Mouse (Mus musculus): Measurements from ENCODE around the gene Mturn. TPM values are rescaled to one million over a fixed set of nuclear protein-coding genes. Genes with fewer than 3 reads are reported as not detected.

The Mturn gene
- polyA plus RNA-seq, 1 experiment from 2014 or later, result 0.88 TPM

GRCm38 (mm10) chr6:54718779-54719685, 37.6 kb downstream of the Mturn start:
- WGBS (ENCODE audit: insufficient replicate concordance), result 19% methylated on average over 15 of the region's 15 CpGs
- DNase-seq, result no peak
- H3K4me3 ChIP-seq (replicated peaks), result no peak overlapping the region
- H3K27ac ChIP-seq, result peak overlapping the region; percentile 9; the same call in 1 of the 2 replicates
- peaks cover 31% of the 10 kb centered on the region for H3K4me1 ChIP-seq (replicated peaks)
- no peaks in the 10 kb centered on the region for H3K36me3 ChIP-seq
- H3K9me3 ChIP-seq (replicated peaks), result no peaks in the 10 kb centered on the region
- no peaks in the 10 kb centered on the region for H3K27me3 ChIP-seq
- no peak overlapping the region for H3K9ac ChIP-seq
- peak overlapping the region; percentile 2; the same call in 1 of the 2 replicates for H3K4me2 ChIP-seq
- ATAC-seq (ENCODE audit: low read depth), result peak; percentile 69

DNA sequence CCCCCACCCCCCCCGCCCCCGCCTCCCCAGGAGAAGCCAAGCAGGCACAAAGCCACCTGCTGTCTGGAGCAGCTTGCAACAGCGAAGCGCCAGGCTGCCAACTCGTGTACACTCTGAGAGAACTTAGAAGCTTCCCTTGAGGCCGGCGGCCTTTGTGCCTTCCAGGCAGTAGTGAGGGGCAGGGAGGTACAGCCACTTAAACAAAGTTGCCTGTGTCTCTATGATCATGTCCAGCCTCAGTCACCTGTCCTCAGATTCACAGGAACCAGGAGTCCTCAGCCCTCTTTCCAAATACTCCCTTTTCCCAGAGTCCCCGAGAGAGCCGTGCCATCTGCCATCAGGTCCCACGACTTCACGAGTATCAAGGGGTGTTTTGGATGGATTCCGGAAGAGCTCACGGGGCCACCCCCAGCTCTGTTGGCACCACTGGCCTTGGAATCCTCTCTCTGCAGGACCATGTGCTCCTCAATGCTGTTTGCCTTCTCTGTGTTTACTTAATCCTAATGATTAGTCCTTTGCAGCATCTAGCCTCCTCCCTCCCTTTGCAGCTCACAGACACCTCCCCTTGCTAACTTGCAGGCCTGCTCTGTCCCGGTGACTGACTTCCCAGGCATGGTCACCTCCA, 38.4 kb downstream of the Mturn start:
- Histone ChIP-seq H3K4me3 (replicated peaks) (no peak overlapping the region), H3K27ac (peak overlapping the region; percentile 9; the same call in 1 of the 2 replicates)
- WGBS (ENCODE audit: insufficient replicate concordance), result 42% methylated on average over 14 of the region's 14 CpGs

DNA sequence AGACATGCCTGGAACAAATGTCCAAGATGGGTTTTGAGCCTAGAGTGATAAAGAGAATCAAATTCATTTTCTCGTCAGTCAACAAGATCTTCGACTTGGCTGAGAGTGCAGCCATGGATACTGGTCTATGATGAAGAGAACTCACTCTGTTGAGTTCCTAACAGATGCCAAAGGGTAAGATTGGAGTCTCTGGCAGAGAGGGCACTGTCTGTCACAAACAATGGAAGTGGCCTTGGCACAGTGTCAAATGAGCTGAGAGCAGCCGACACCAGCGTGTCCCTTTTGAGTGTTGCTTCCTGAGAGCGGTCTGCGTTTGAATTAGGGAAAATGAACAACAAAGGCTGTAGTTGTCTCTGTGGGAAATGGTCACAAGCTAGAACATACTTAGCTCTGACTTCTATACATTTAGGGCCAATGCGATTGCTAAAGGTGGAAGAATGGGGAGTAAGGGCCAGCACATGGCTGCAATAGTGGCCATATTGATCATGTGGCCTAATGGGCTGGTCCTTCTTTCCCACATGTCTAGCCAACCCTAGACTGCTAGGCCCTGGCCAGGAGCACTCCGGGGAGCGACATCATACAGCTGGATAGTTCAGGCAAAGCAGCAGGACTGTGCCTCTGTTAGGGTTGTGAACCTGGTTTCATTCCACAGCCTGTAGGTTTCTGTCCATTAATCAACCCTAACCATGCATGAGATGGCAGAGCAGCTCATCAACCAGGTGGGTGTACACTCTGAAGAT, 39.3 kb downstream of the Mturn start:
- no peak overlapping the region for H3K4me3 ChIP-seq (replicated peaks)
- no peak for ATAC-seq (ENCODE audit: low read depth)
- H3K27me3 ChIP-seq, result no peaks in the 10 kb centered on the region
- no peak overlapping the region for H3K9ac ChIP-seq
- no peak overlapping the region for H3K4me2 ChIP-seq
- no peaks in the 10 kb centered on the region for H3K9me3 ChIP-seq (replicated peaks)
- DNase-seq, result no peak
- WGBS (ENCODE audit: insufficient replicate concordance), result 76% methylated on average over 9 of the region's 9 CpGs
- H3K4me1 ChIP-seq (replicated peaks), result peaks cover 27% of the 10 kb centered on the region
- no peak overlapping the region for H3K27ac ChIP-seq
- no peaks in the 10 kb centered on the region for H3K36me3 ChIP-seq

More for the DNA sequence above, 38.4 kb downstream of the Mturn start:
- H3K9me3 ChIP-seq (replicated peaks), result no peaks in the 10 kb centered on the region
- H3K4me1 ChIP-seq (replicated peaks), result peaks cover 31% of the 10 kb centered on the region
- H3K4me2 ChIP-seq, result no peak overlapping the region
- no peak overlapping the region for H3K9ac ChIP-seq
- ATAC-seq (ENCODE audit: low read depth) (peak; percentile 35; the same call in 1 of the 2 replicates), DNase-seq (no peak)
- H3K36me3 ChIP-seq, result no peaks in the 10 kb centered on the region
- no peaks in the 10 kb centered on the region for H3K27me3 ChIP-seq

DNA sequence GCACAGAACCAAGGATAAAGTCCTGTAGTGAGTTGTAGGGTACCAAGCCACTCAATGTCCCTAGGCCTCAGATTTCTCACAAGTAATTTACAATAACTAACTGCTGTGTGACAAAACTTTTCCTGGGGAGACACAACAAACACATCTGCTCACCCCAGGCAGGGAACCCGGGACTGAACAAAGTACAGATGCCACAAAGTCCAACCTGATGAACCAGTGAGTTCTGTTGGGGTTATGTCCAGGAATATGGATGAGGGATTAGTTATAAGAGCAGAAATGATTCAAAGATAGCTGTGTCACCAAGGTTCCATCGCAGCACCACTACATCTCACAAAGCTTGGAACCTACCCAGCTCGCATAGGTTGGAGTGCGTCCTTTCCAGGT, 39.8 kb downstream of the Mturn start:
- WGBS (ENCODE audit: insufficient replicate concordance), result 75% methylated on average over 4 of the region's 4 CpGs
- Histone ChIP-seq H3K27me3 (no peaks in the 10 kb centered on the region), H3K9ac (no peak overlapping the region), H3K27ac (no peak overlapping the region), H3K9me3 (replicated peaks) (no peaks in the 10 kb centered on the region), H3K36me3 (no peaks in the 10 kb centered on the region), H3K4me3 (replicated peaks) (no peak overlapping the region), H3K4me2 (no peak overlapping the region), H3K4me1 (replicated peaks) (peaks cover 24% of the 10 kb centered on the region)
- ATAC-seq (ENCODE audit: low read depth) (no peak), DNase-seq (no peak)

GRCm38 (mm10) chr6:54726309-54726708, 44.9 kb downstream of the Mturn start:
- Histone ChIP-seq H3K4me1 (replicated peaks) (0 out of 2 replicates have a peak, but pooled peaks cover 3% of the 10 kb centered on the region), H3K9ac (no peak overlapping the region), H3K9me3 (replicated peaks) (no peaks in the 10 kb centered on the region), H3K27me3 (no peaks in the 10 kb centered on the region), H3K36me3 (no peaks in the 10 kb centered on the region), H3K4me3 (replicated peaks) (no peak overlapping the region), H3K4me2 (no peak overlapping the region), H3K27ac (peak overlapping the region; percentile 18; the same call in 1 of the 2 replicates)
- ATAC-seq (ENCODE audit: low read depth) (peak; percentile 39; the same call in 1 of the 2 replicates), DNase-seq (no peak)
- WGBS (ENCODE audit: insufficient replicate concordance), result 64% methylated on average over 6 of the region's 6 CpGs

GRCm38 (mm10) chr6:54726796-54727195, 45.4 kb downstream of the Mturn start:
- 0 out of 2 replicates have a peak, but pooled peaks cover 3% of the 10 kb centered on the region for H3K4me1 ChIP-seq (replicated peaks)
- no peaks in the 10 kb centered on the region for H3K36me3 ChIP-seq
- DNase-seq (no peak), ATAC-seq (ENCODE audit: low read depth) (no peak)
- no peaks in the 10 kb centered on the region for H3K27me3 ChIP-seq
- 62% methylated on average over 6 of the region's 6 CpGs for WGBS (ENCODE audit: insufficient replicate concordance)
- H3K27ac ChIP-seq, result no peak overlapping the region
- no peak overlapping the region for H3K9ac ChIP-seq
- no peaks in the 10 kb centered on the region for H3K9me3 ChIP-seq (replicated peaks)
- no peak overlapping the region for H3K4me3 ChIP-seq (replicated peaks)
- no peak overlapping the region for H3K4me2 ChIP-seq

GRCm38 (mm10) chr6:54727416-54727815, 46.0 kb downstream of the Mturn start:
- Histone ChIP-seq H3K4me1 (replicated peaks) (0 out of 2 replicates have a peak, but pooled peaks cover 3% of the 10 kb centered on the region), H3K27me3 (no peaks in the 10 kb centered on the region), H3K9me3 (replicated peaks) (no peaks in the 10 kb centered on the region), H3K4me3 (replicated peaks) (no peak overlapping the region), H3K4me2 (no peak overlapping the region), H3K36me3 (no peaks in the 10 kb centered on the region), H3K27ac (no peak overlapping the region), H3K9ac (no peak overlapping the region)
- DNase-seq (no peak), ATAC-seq (ENCODE audit: low read depth) (no peak)
- 59% methylated on average over 5 of the region's 5 CpGs for WGBS (ENCODE audit: insufficient replicate concordance)

GRCm38 (mm10) chr6:54729451-54730105, 48.2 kb downstream of the Mturn start:
- H3K36me3 ChIP-seq, result no peaks in the 10 kb centered on the region
- ATAC-seq (ENCODE audit: low read depth), result no peak

GRCm38 (mm10) chr6:54731726-54732125, 50.3 kb downstream of the Mturn start:
- H3K9me3 ChIP-seq (replicated peaks), result no peaks in the 10 kb centered on the region
- H3K4me1 ChIP-seq (replicated peaks), result 0 out of 2 replicates have a peak, but pooled peaks cover 3% of the 10 kb centered on the region
- H3K4me2 ChIP-seq, result no peak overlapping the region
- no peak overlapping the region for H3K27ac ChIP-seq
- 64% methylated on average over 3 of the region's 3 CpGs for WGBS (ENCODE audit: insufficient replicate concordance)
- DNase-seq (no peak), ATAC-seq (ENCODE audit: low read depth) (no peak)
- no peaks in the 10 kb centered on the region for H3K27me3 ChIP-seq
- H3K36me3 ChIP-seq, result no peaks in the 10 kb centered on the region
- no peak overlapping the region for H3K4me3 ChIP-seq (replicated peaks)
- no peak overlapping the region for H3K9ac ChIP-seq

More at GRCm38 (mm10) chr6:54729451-54730105, 48.2 kb downstream of the Mturn start:
- no peaks in the 10 kb centered on the region for H3K27me3 ChIP-seq
- no peak for DNase-seq
- WGBS (ENCODE audit: insufficient replicate concordance), result 65% methylated on average over 2 of the region's 2 CpGs
- 0 out of 2 replicates have a peak, but pooled peaks cover 3% of the 10 kb centered on the region for H3K4me1 ChIP-seq (replicated peaks)
- no peak overlapping the region for H3K27ac ChIP-seq
- H3K9ac ChIP-seq, result no peak overlapping the region
- no peaks in the 10 kb centered on the region for H3K9me3 ChIP-seq (replicated peaks)
- no peak overlapping the region for H3K4me2 ChIP-seq
- H3K4me3 ChIP-seq (replicated peaks), result no peak overlapping the region

DNA sequence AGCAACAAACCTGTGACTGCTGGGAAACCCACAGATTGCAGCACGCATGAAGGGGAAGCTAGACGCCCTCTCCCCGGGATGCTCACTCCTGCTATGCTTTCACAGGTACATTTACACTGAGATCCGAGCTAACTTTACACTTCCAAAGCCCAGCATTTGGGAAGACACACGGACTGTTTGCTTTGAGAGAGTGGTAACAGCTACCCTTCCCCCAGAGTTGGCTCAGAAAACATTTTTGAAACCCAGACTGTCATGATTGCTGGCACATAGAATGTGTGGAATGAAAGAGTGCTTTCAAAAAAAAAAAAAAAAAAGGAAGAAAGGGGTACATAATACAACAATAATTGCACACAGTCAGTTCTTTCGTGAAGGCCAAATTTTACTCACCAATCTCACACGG, 51.3 kb downstream of the Mturn start:
- Histone ChIP-seq H3K27ac (no peak overlapping the region), H3K36me3 (no peaks in the 10 kb centered on the region), H3K27me3 (no peaks in the 10 kb centered on the region), H3K9ac (no peak overlapping the region), H3K9me3 (replicated peaks) (no peaks in the 10 kb centered on the region), H3K4me3 (replicated peaks) (no peak overlapping the region), H3K4me2 (no peak overlapping the region), H3K4me1 (replicated peaks) (0 out of 2 replicates have a peak, but pooled peaks cover 3% of the 10 kb centered on the region)
- WGBS (ENCODE audit: insufficient replicate concordance), result 49% methylated on average over 7 of the region's 7 CpGs
- DNase-seq (no peak), ATAC-seq (ENCODE audit: low read depth) (no peak)
